8 mouse cellular contexts compared by ENCODE assay signal in genomic region chr1:75505159-75505955, GRCm38 (mm10). TPM values are rescaled to one million over a fixed set of nuclear protein-coding genes. Genes with fewer than 3 reads are reported as not detected.
DNase-seq lines count a peak whose midpoint lies in the region; ATAC-seq and TF ChIP-seq lines count a peak whose summit lies in the region.

No protein-coding gene starts in this region.

- under 1% methylated on average over 84 of the region's 84 CpGs for WGBS in forebrain, embryonic 14.5 days
- WGBS in heart, embryonic 16.5 days = under 1% methylated on average over 84 of the region's 84 CpGs
- WGBS in lung, adult 2 months = 3% methylated on average over 84 of the region's 84 CpGs

- no peak for TF ChIP-seq CTCF in layer of hippocampus, adult 2 months (conservative IDR thresholded peaks at IDR 0.05)
- no peak for TF ChIP-seq CTCF in lung, adult 2 months (IDR thresholded peaks at IDR 0.05; ENCODE audit: insufficient read depth, low read length)

- peaks cover 9% of the 10 kb centered on the region for H3K4me1 ChIP-seq in forebrain, embryonic 14.5 days (ENCODE audit: control insufficient read depth, insufficient read depth, low read length)
- H3K4me1 ChIP-seq in heart, embryonic 16.5 days (ENCODE audit: control insufficient read depth, insufficient read depth, low read length) = peaks cover 43% of the 10 kb centered on the region
- no peaks in the 10 kb centered on the region for H3K4me1 ChIP-seq in lung, adult 2 months (ENCODE audit: control insufficient read depth, insufficient read depth, low read length)

- H3K27ac ChIP-seq in forebrain, embryonic 14.5 days (ENCODE audit: low read depth, low read length) = peak overlapping the region; percentile 79
- peak overlapping the region; percentile 100 for H3K27ac ChIP-seq in heart, embryonic 16.5 days (ENCODE audit: low read length)
- peak overlapping the region; percentile 94 for H3K27ac ChIP-seq in layer of hippocampus, adult 2 months

- peaks cover 19% of the 10 kb centered on the region for H3K36me3 ChIP-seq in forebrain, embryonic 14.5 days (ENCODE audit: control insufficient read depth, insufficient read depth, low read length)
- peaks cover 20% of the 10 kb centered on the region for H3K36me3 ChIP-seq in heart, embryonic 16.5 days (ENCODE audit: control insufficient read depth, insufficient read depth)

- peak overlapping the region; percentile 76 for H3K4me2 ChIP-seq in forebrain, embryonic 14.5 days (ENCODE audit: low read length)
- peak overlapping the region; percentile 89 for H3K4me2 ChIP-seq in heart, embryonic 16.5 days (ENCODE audit: low read depth, low read length)

- peak; percentile 58 for DNase-seq in ES-CJ7 (ENCODE audit: low read depth, low spot score)
- peak; percentile 76 for DNase-seq in forebrain, embryonic 14.5 days (ENCODE audit: low spot score)
- DNase-seq in layer of hippocampus, adult 2 months (ENCODE audit: low spot score in 2 of 2) = peak; percentile 72
- DNase-seq in lung, adult 2 months = peak; percentile 55
- peak; percentile 64 for DNase-seq in retina, embryonic 14.5 days (ENCODE audit: low spot score)
- DNase-seq in yolk sac, embryonic 10.5 days (ENCODE audit: low spot score) = peak; percentile 59

- ATAC-seq in cerebellum, adult (ENCODE audit: insufficient number of reproducible peaks, low FRiP score, low TSS enrichment) = peak; percentile 79
- peak; percentile 80 for ATAC-seq in forebrain, embryonic 14.5 days
- peak; percentile 52 for ATAC-seq in heart, embryonic 16.5 days (replicated peaks; ENCODE audit: extremely low read depth, insufficient read depth, low FRiP score)

- peak; percentile 38; the same call in 1 of the 2 replicates for TF ChIP-seq POLR2A in lung, adult 2 months (IDR thresholded peaks at IDR 0.05; ENCODE audit: borderline replicate concordance, extremely low read depth, low read depth, low read length)

- H3K9me3 ChIP-seq in forebrain, embryonic 14.5 days (replicated peaks; ENCODE audit: control insufficient read depth, low read length) = no peaks in the 10 kb centered on the region
- no peaks in the 10 kb centered on the region for H3K9me3 ChIP-seq in heart, embryonic 16.5 days (replicated peaks; ENCODE audit: control insufficient read depth, low read length)

- H3K27me3 ChIP-seq in forebrain, embryonic 14.5 days (replicated peaks; ENCODE audit: control insufficient read depth, insufficient read depth, low read length) = 0 out of 2 replicates have a peak, but pooled peaks cover 4% of the 10 kb centered on the region
- H3K27me3 ChIP-seq in heart, embryonic 16.5 days (ENCODE audit: control insufficient read depth, insufficient read depth, low read length) = no peaks in the 10 kb centered on the region

- peak overlapping the region; percentile 86 for H3K4me3 ChIP-seq in forebrain, embryonic 14.5 days (ENCODE audit: low read depth, low read length)
- H3K4me3 ChIP-seq in heart, embryonic 16.5 days (ENCODE audit: low read length) = peak overlapping the region; percentile 92
- peak overlapping the region; percentile 84 for H3K4me3 ChIP-seq in layer of hippocampus, adult 2 months
- peak overlapping the region; percentile 73 for H3K4me3 ChIP-seq in lung, adult 2 months (replicated peaks; ENCODE audit: extremely low read depth, low read depth, low read length)

- H3K9ac ChIP-seq in forebrain, embryonic 14.5 days (ENCODE audit: low read length) = peak overlapping the region; percentile 97
- H3K9ac ChIP-seq in heart, embryonic 16.5 days (ENCODE audit: low read length) = peak overlapping the region; percentile 99

RNA-seq across cellular contexts. Expression of gene Obsl1, which starts 0.9 kb away (rescaled TPM):
- polyA plus RNA-seq in forebrain, embryonic 14.5 days (2014; fragmentation: Nextera tagmentation; extraction: Ambion mirVana) = 17.0 and 17.7 TPM in 2 replicates
- 83.9 and 94.2 TPM in 2 replicates for polyA plus RNA-seq in heart, embryonic 16.5 days (2015; fragmentation: Nextera tagmentation; extraction: Ambion mirVana)
- 10 to 100 TPM; 20.6 to 25.9 TPM for total RNA-seq in layer of hippocampus, adult 2 months (2021)
- 20.7 and 26.1 TPM in 2 replicates for polyA plus RNA-seq in lung, adult 2 months (2012; rRNA removed)

RNA-seq across cellular contexts. Expression of gene Inha, which starts 1.5 kb away (rescaled TPM):
- 4.9 and 6.3 TPM in 2 replicates for polyA plus RNA-seq in forebrain, embryonic 14.5 days (2014; fragmentation: Nextera tagmentation; extraction: Ambion mirVana)
- polyA plus RNA-seq in heart, embryonic 16.5 days (2015; fragmentation: Nextera tagmentation; extraction: Ambion mirVana) = 4.1 and 5.5 TPM in 2 replicates
- 10 to 100 TPM; 15.3 to 16.5 TPM for total RNA-seq in layer of hippocampus, adult 2 months (2021)
- 13.6 and 14.3 TPM in 2 replicates for polyA plus RNA-seq in lung, adult 2 months (2012; rRNA removed)

RNA-seq across cellular contexts. Expression of gene Stk11ip, which starts 16.0 kb away (rescaled TPM):
- 8.7 and 10.7 TPM in 2 replicates for polyA plus RNA-seq in forebrain, embryonic 14.5 days (2014; fragmentation: Nextera tagmentation; extraction: Ambion mirVana)
- polyA plus RNA-seq in heart, embryonic 16.5 days (2015; fragmentation: Nextera tagmentation; extraction: Ambion mirVana) = 14.3 and 14.7 TPM in 2 replicates
- total RNA-seq in layer of hippocampus, adult 2 months (2021) = 10 to 100 TPM; 25.6 to 27.4 TPM
- 44.1 and 50.6 TPM in 2 replicates for polyA plus RNA-seq in lung, adult 2 months (2012; rRNA removed)

RNA-seq across cellular contexts. Expression of gene Tmem198, which starts 26.0 kb away (rescaled TPM):
- polyA plus RNA-seq in forebrain, embryonic 14.5 days (2014; fragmentation: Nextera tagmentation; extraction: Ambion mirVana) = 41.3 and 50.4 TPM in 2 replicates
- 0.60 and 0.69 TPM in 2 replicates for polyA plus RNA-seq in heart, embryonic 16.5 days (2015; fragmentation: Nextera tagmentation; extraction: Ambion mirVana)
- total RNA-seq in layer of hippocampus, adult 2 months (2021) = 10 to 100 TPM; 64.0 to 65.4 TPM
- 5.2 and 7.4 TPM in 2 replicates for polyA plus RNA-seq in lung, adult 2 months (2012; rRNA removed)

RNA-seq across cellular contexts. Expression of gene Chpf, which starts 26.2 kb away (rescaled TPM):
- 21.6 and 24.2 TPM in 2 replicates for polyA plus RNA-seq in forebrain, embryonic 14.5 days (2014; fragmentation: Nextera tagmentation; extraction: Ambion mirVana)
- polyA plus RNA-seq in heart, embryonic 16.5 days (2015; fragmentation: Nextera tagmentation; extraction: Ambion mirVana) = 23.9 and 27.0 TPM in 2 replicates
- 10 to 100 TPM; 80.5 to 86.6 TPM for total RNA-seq in layer of hippocampus, adult 2 months (2021)
- 89.7 and 127 TPM in 2 replicates for polyA plus RNA-seq in lung, adult 2 months (2012; rRNA removed)

Comparison
In these comparisons a context has a peak if more than half of its experiments do, and no peak if none do; other contexts are left out.
1. Peak in every context shown above with its lines: DNase-seq, ATAC-seq, H3K4me3 ChIP-seq and H3K27ac ChIP-seq.